Mouse (Mus musculus) common myeloid progenitor, adult 5-6 weeks (primary cell): ENCODE data around the gene Fndc3b. TPM values are rescaled to one million over a fixed set of nuclear protein-coding genes. Genes with fewer than 3 reads are reported as not detected.

ENCODE experiments used
- ATAC-seq: replicated peaks from 2 replicates; pipeline ENCODE4 v1.8.0; 2016; ENCODE audit warnings: low read depth, mild to moderate bottlenecking, moderate TSS enrichment, inconsistent platforms; ENCODE audit not compliant: poor library complexity, severe bottlenecking
- total RNA-seq: library from RNA; stranded (forward); fragments of 200-1000, 187-1606 nt; gene quantifications from 2 replicates; pipeline ENCODE4 v1.2.3, GENCODE M21; 2017

Fndc3b gene
- total RNA-seq, 1 experiment from 2014 or later = 9.0 TPM

- ATAC-seq = no peak
These were observed 336.7 kb downstream of the Fndc3b start for GRCm38 (mm10) chr3:27374396-27374795.

- ATAC-seq = peak; percentile 52; the same call in 1 of the 2 replicates
These were observed 339.1 kb downstream of the Fndc3b start for GRCm38 (mm10) chr3:27371725-27372650.

DNA sequence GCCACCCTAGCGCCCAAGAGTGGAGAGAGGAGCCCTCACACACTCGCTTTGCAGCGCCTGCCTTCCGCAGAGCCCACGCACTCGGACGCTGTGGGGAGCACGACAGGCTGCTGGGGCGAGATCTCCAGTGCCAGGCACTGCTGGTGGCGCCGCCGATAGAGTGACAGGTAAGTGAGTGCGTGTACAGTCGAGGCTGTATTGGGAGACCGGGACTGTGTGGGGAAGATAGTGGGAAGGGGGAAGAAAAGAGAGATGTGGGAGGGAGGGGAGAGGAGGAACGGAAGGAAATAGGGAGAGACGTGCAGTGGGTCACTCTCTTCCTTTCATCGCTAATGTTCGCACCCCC lies 339.9 kb downstream of the Fndc3b start, which contains the start of gene Ghsr:
TSS of gene Ghsr (plus strand) at position 76 of the 346 bp plus-strand sequence.
- ATAC-seq = no peak

GRCm38 (mm10) chr3:27370582-27371275 lies 340.4 kb downstream of the Fndc3b start:
- no peak for ATAC-seq

DNA sequence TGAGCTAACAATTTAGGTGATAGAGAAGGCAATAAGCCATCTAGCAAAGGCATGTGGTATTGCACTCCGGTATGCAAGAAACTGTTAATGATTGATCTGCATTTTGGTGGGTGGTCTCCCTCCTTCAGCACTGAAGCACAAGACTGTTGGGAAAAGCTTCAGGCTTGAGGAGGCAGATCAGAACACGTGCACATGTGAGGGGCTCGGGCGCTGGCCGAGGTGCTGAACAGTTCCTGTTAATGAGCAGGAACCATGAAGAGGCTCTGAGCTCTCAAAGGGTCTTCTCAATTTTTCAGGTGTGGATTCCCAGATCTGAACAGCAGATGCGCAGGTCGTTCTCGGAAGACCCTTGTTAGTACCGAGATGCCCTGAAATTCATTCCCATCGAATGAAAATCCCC lies 341.0 kb downstream of the Fndc3b start:
- peak; percentile 72 for ATAC-seq

Other genes starting within 250 kb of the Fndc3b start
- not detected in 2 replicates for gene Tmem212, start 185.1 kb upstream of the Fndc3b start, total RNA-seq
- 2.3 and 5.8 TPM in 2 replicates for gene Pld1, start 227.4 kb upstream of the Fndc3b start, total RNA-seq